Mouse (Mus musculus): ENCODE measurements at regions not wholly inside any gene's neighbourhood (a gene's known extent, or its start where the extent isn't known, plus 50 kb on each side); places are given as distances from the start of the nearest gene placed in this dataset.

GRCm38 (mm10) chr3:34522054-34522684 lies 128.0 kb upstream of the Sox2 start:
- no peak for DNase-seq

GRCm38 (mm10) chr3:34521357-34522053 lies 128.7 kb upstream of the Sox2 start:
- no peak for DNase-seq

DNA sequence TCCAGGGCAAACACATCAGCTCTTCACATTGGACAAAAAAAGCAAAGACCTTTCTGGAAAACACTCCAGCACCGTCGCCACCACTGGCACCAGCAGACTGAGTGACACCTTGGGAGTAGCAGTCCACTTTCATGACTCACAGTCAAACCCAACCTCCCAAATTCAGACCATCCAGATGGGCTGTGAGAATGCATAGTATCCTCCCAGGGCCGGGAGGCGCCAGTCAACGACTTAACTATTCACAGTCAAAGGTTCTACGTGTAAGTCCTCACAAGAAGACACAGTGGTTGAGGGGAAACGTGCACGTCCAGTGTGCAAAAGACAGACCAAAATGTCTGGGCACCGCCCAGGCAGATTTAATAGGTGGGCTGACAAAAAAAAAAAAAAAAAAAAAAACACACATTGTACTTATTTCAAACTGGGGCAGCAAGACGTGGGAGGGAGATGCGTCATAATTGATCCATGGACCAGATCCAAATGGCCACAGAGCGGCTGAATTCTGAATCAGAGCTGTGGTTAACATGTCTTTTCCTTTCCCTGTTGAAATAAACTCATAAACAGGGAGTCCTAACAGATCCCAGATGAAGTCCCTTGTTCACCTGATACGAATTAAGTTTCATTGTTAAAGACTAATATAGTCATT lies 137.6 kb upstream of the Sox2 start:
- DNase-seq, result no peak

DNA sequence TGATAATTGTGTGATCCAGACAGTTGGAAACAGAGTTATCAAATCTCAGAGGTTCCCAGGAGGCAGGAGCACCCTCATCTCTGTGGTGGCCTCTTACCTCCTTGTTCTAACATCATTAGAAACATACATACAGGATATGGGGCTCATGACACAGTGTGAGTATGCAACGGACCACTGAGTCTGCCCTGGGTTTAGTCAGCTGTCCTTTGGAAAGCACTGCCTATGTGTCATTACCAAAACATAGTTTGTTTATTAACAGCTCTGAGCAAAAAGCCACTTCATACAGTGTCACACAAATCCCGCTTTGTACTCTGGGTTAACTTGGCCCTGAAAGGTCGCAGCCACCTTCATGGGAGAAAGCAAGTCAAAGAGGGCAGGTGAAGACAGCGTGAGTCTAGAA lies 139.5 kb upstream of the Sox2 start:
- no peak for DNase-seq

GRCm38 (mm10) chr3:34509160-34509559 lies 141.0 kb upstream of the Sox2 start:
- DNase-seq, result no peak

DNA sequence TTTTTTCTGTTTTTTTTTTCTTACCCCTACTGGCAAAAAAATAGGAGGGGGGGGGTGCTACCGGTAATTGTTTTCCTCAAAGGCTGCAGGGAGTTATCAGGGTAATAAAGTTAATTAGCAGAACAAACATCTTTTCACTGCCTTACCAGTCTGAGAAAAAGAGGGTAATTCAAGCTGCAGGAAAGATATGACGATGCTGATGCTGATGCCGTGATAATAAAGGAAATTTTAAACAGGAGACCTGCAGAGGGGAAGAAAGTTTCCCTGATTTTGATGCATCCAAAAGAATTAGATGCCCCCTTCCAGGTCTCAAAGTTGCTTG lies 145.7 kb upstream of the Sox2 start:
- DNase-seq, result no peak

DNA sequence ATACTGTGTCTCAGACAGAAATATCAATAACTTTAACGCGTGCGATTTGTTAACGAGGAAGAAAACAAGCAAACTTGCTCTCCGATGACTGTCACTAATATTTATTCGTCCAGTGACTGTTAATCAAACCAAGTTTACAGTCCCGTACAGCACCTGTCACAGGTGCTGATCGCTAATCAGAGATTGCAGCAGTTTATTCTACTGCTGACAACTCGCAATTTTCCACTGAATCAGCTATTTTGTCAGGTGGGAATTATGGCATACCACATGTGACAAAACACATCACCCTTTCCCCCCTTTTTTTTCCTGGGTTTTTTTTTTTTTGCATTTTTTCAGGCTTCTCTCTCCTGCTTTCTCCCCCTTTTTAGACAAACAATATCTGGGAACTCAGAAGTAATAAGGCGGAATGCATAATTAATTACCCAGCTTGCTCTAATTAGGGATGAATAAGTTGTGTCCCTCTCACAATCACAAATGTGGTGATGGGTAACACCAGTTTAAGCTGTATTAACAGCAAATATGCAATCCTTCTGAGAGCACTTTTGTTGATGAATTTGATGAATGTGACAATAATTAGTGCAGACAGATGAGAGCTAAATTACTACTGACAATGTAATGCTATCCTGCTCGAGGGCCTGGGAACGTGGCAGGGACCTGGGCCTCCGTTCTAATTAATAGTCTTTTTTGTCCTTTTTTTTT lies 146.2 kb upstream of the Sox2 start:
- no peak for DNase-seq

GRCm38 (mm10) chr3:34496839-34497238 lies 153.4 kb upstream of the Sox2 start:
- no peak for DNase-seq

GRCm38 (mm10) chr3:34495615-34496014 lies 154.6 kb upstream of the Sox2 start:
- DNase-seq, result no peak

- DNase-seq, result no peak
These were observed 156.3 kb upstream of the Sox2 start for GRCm38 (mm10) chr3:34493921-34494320.

GRCm38 (mm10) chr3:34489008-34489407 lies 161.2 kb upstream of the Sox2 start:
- no peak for DNase-seq

GRCm38 (mm10) chr3:34486441-34487050 lies 163.7 kb upstream of the Sox2 start:
- DNase-seq, result no peak

DNA sequence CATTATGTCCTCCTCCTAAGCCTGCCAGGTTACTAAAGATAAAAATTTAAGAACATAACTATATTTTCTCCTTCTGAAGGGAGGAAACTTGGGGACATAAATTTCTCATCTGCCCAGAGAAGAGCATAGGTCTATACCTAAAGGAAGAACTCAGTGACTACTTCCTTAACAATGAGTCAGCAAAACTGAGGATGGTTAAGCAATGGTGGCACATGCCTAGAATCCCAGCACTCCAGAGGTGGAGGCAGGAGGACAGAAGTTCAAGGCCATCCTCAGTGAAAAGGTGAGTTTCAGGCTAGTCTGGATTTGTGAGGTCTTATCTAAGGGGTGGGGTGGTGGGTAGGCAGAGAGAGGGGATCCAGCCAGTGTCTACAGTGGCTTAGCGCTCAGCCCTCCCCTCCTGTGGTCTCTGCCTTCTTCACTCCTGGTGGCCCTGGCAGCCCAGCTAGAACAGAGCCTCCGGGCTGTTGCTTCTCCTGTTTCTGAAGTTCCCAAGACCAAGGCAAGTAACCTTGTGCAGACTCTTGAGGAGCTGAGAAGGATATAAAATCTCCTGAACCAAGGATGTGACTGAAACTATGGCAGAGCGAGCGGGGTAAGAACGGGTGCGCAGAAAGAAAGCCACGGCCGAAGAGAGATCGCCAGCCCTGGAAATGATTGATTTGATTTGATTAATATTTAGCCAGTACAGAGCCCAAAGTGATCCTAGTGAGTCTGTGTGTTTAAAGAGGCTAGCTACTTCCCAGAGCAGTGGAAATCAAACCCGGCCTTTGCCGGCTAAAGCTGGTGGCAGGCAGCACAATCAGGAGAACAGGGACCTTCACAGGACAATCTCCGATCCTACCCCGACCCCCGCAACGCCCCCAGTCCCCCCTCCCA lies 164.6 kb upstream of the Sox2 start:
- DNase-seq, result no peak

GRCm38 (mm10) chr3:34483934-34484333 lies 166.3 kb upstream of the Sox2 start:
- DNase-seq, result no peak

GRCm38 (mm10) chr3:34481821-34482713 lies 168.1 kb upstream of the Sox2 start:
- DNase-seq, result no peak

- DNase-seq, result no peak
These were observed 168.9 kb upstream of the Sox2 start for GRCm38 (mm10) chr3:34481314-34481713.

GRCm38 (mm10) chr3:34474126-34474525 lies 176.1 kb upstream of the Sox2 start:
- no peak for DNase-seq

DNA sequence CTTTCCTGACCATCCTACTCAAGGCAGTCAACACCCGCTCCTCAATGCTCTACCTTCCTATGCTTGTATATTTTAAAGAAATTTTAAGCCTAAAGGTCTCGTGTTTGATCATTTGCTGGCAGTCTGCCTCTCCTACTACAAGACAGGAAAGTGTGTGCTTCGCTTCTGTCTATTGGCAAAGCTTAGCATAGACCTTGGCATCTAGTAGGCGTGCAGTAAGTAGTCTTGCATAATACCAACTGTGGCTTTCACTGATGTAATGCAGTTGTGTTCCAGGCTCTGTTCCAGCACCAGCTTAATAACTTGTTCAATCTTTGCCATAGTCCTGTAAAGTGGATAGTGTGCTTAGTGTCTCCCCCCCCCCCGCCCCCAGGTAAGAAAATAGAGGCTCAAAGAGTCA lies 179.5 kb upstream of the Sox2 start:
- no peak for DNase-seq

DNA sequence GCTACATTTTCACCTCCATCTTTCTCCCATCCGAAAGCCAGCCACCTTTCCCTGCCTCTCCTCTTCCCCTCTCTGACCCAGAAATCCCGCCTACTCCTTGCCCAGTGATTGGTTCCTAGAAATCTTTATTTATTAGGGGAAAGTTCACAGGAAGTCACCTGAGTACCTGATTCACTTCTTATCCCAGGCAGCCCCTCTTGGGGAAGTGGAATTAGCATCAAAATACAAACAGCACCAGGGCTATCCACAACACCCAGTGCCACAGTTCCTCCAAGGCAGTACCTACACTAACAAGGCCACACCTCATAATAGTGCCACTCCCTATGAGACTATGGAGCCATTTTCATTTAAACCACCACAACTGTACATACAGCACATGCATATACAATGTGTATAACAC lies 180.3 kb upstream of the Sox2 start:
- DNase-seq, result no peak

DNA sequence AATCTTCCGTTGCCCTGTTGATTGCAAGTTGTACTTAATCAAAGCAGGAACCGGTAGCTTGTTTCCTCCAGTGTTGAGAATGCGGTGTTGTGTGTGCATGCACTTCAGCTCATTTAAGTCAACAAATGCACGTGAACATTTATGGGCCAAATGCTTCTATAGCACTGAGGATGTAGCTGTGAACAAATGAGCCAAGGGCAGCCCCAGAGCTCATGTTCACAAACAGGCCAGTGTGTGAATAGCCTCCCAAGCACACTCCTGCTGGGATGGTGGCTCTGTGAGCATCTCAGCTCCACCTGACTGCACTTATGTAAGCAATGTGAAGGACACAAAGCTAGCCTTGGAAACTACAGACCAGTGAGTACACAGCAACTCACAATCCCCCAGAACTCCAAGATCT lies 183.9 kb upstream of the Sox2 start:
- peak; percentile 14 to 22 for DNase-seq

Data from cerebellum, adult 18-20 months (tissue).